Mouse (Mus musculus) ES-Bruce4 (cell line): ENCODE results near the gene Rara.
A peak's percentile ranks its signal among the peaks of the same experiment; 100 is the strongest.

Experiments used
- CTCF ChIP-seq: IDR thresholded peaks from one replicate; pipeline ENCODE4 v1.8.1; 2011; ENCODE audit warnings: low read depth, low read length
- EP300 ChIP-seq: IDR thresholded peaks from 2 replicates; pipeline ENCODE4 v1.6.1; 2011; ENCODE audit warnings: low read depth, low read length; ENCODE audit not compliant: insufficient read depth

GRCm38 (mm10) chr11:98954801-98955706 is 27.4 kb downstream of the Rara start:
- no peak for TF ChIP-seq CTCF
- peak; percentile 95 for TF ChIP-seq EP300
